Mouse (Mus musculus): ENCODE measurements around the gene Cdkn2d.
"Not testable (repeated sequence)": the region's sequence is repeated elsewhere in the genome, so short reads cannot be mapped to it uniquely, and the experiment has no call there.

The Cdkn2d gene

DNA sequence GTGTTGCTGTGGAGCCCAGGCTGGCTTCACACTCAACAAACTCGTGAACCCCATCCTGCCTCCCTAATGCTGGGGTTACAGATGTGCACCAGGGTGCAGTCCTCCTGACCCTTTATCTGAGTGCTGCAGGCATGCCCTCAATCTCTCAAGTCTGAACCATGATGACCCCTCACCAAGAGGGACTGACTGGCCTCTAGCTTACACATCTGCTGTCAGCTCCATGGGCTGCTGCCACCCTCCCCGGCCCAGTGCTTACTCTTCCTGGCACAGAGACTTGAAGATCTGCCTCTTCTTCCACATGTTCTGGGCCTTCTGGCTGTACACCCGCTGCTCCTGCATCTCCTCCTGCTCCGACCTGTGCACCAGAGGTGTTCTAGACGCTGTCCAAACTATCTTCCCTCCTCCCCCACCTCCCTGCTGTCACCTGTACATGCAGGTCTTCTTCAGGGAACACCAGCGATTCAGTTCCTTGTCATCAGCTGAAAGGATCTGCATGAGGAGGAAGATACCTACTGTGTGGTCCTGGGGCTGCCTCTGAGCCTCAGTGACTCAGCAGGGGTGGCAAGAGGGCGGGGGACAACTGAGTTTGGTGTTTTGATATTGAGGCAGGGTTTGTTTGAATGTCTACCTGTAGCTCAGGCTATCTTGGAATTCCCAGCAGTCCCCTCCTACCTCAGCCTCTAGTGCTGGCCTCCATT is 16.0 kb downstream of the Cdkn2d start:
- no peak for DNase-seq (ENCODE audit: low read depth)

DNA sequence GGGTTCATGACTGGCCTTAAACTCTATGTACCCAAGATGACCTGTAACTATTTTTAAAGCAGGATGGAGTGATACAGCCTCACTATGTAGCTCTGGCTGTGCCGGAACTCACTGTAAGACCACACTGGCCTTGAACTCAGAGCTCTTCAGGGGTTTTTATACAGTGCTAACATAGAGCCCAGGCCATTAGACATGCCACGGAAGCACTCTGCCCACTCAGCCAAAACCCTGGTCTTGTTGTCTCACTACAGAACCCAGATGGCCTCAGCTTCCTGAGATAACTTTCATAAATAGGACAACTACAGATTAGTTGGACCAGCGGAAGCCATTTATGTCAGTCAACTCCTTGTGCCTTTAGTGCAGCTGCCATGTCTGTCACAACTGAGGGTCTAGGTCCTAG is 16.9 kb downstream of the Cdkn2d start:
- DNase-seq (ENCODE audit: low read depth) = no peak

DNA sequence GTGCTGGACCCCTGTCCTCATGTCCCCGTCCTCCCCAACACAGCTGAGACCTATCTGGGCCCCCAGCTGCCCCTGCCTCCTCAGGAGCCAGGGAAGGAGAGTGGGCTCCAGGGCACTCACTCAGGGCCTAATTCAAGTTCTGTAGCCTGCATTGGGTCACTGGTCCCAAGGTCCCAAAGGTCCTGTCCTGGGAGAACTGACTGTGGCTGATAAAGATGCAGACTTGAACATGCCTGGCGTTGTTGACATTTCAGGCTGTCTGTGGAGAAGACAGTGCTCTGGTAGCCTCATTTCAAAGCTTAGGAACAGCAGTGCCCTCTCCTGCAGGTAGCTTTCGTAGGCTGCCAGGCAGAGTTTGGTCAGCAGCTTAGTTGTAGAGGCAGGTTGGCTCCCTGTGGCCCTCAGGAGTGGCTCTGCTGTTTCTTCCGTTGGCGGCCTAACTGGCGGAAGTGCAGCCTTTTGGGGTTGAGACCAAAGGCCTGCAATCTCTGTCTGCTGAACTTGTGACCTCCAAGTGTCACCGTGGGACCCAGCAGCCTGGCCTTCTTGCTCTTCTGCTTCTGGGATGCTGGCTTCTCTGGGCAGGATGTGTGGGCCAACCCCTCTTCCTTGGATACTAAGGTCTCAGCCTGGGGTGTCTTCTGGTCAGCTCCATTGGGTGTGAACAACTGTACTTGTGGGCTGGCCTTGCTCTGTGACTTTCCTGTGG is 17.5 kb downstream of the Cdkn2d start:
- DNase-seq (ENCODE audit: low read depth) = no peak

DNA sequence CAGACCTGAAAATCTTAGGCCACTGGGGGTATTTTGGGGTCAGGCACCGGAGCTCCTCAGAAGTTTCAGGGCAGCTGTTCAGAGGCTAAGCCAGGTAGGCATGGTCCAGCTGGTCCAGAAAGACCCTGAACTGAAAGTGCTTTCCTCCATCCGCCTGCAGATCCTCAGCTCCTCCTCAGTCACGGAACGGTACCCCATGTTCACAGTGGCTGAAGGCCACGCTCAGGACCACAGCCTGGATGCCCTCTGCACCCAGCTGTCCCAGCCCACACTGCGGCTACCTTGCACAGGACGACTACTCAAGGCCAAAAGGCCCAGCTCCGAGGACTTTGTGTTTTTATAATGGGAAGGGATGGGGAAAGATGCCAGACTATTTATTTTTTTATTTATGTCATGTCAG is 18.1 kb downstream of the Cdkn2d start:
- no peak for DNase-seq (ENCODE audit: low read depth)

DNA sequence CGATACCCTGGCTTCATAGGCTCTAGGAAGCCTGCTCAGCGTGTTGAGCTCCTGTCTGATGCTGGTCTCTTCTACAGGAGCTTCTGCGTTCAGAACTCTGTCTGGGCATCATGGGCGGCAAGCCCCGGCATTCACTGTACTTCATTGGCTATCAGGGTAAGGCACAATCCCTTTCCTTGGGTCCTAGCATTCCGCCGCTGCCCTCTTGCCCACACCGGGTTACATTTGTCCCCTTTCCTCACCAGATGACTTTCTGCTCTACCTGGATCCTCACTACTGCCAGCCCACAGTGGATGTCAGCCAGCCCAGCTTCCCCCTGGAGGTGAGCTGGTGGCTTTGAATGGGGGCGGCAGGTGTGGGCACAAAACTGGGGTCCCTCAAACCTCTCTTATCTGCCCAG is 18.8 kb downstream of the Cdkn2d start:
- no peak for DNase-seq (ENCODE audit: low read depth)

DNA sequence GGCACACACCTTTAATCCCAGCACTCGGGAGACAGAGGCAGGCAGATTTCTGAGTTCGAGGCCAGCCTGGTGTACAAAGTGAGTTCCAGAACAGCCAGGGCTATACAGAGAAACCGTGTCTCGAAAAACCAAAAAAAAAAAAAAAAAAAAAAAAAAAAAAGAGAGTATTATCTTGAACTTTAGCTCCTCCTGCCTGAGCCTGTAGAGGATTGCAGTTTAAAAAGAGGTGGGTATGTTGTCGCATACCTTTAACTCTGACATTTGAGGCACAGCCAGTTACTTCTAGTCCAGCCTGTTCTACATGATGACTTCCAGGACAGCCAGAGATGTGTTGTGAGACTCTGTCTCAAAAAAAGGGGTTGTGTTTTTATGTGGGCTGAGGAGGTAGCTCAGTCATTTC is 21.6 kb downstream of the Cdkn2d start:
- not testable (repeated sequence) for DNase-seq (ENCODE audit: low read depth)

DNA sequence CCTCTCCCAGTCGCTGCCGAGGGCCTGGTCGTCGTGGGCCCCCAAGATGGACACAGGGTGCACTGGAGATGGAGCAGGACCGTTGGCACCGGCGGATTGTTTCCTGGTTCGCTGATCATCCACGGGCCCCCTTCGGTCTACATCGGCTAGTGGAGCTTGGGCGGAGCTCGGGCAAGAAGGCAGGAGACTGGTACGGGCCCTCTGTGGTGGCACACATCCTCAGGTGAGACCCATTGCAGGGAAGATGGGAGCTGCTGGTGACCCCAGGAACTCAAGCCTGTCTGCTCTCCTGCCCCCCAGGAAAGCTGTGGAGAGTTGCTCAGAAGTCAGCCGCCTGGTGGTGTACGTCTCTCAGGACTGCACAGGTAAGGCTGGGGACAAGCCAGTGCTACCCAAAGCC is 22.9 kb downstream of the Cdkn2d start:
- no peak for DNase-seq (ENCODE audit: low read depth)

DNA sequence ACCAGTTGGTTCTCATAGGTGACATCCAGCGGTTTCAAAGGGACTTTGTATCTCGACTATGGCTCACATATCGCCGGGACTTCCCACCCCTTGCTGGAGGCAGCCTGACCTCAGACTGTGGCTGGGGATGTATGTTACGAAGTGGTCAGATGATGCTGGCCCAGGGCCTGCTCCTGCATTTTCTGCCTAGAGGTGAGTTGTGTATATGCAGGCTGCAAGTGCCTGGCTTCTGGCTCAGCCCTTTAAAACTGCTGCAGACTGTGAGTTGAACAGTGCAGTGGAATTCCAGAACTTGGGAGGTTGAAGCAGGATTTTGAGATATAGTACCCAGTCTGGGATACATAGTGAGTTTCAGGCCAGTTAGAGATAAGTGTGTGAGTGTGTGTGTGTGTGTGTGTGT is 24.3 kb downstream of the Cdkn2d start:
- DNase-seq (ENCODE audit: low read depth) = no peak

DNA sequence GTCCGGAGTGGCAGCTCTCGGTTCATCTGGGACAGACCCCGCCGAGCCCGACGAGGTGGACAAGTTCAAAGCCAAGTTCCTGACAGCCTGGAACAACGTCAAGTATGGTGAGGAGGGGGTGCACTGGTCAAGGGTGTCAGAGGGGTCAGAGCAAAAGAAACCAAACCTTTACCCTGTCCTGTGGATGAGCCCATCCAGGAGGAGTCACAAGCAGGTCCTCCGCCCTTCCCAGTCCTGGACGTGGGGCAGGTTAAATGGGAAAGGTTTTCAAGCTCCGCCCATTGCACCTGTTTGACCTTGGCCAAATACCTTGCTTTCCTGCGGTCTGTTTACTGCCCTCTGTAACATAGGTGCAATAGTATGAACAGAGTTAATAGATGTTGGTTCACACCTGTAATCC is 25.6 kb downstream of the Cdkn2d start:
- DNase-seq (ENCODE audit: low read depth) = no peak

DNA sequence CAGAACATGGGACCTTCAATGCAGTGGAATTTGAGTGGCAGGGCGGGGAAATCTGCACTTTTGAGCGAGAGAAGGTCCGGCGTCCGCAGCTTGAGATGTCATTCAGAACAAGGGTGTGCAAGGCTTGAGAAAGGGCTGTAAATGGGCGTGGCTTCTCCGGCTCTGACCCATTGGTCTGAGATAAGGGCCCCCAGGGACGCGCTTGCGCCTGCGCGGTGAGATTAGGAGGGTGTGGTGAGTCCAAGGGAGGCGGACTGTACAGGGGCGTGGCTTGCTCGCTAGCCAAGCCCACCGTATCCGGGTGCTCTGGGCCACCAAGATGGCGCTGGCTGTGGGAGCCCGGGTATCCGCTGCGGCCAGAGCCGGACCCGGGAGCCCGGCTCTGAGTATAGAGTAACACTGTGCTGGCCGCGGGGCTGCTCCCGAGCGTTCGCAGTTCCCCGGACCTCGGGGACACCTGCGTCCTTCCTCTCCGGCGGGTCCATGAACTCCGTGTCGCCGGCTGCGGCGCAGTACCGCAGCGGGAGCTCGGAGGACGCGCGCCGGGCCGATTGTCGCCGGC is 26.1 kb downstream of the Cdkn2d start, which contains the start of gene Atg4d:
Gene Atg4d, plus strand, starts transcription at position 294 of the 562 bp plus-strand sequence.
- peak; percentile 91 for DNase-seq (ENCODE audit: low read depth)

DNA sequence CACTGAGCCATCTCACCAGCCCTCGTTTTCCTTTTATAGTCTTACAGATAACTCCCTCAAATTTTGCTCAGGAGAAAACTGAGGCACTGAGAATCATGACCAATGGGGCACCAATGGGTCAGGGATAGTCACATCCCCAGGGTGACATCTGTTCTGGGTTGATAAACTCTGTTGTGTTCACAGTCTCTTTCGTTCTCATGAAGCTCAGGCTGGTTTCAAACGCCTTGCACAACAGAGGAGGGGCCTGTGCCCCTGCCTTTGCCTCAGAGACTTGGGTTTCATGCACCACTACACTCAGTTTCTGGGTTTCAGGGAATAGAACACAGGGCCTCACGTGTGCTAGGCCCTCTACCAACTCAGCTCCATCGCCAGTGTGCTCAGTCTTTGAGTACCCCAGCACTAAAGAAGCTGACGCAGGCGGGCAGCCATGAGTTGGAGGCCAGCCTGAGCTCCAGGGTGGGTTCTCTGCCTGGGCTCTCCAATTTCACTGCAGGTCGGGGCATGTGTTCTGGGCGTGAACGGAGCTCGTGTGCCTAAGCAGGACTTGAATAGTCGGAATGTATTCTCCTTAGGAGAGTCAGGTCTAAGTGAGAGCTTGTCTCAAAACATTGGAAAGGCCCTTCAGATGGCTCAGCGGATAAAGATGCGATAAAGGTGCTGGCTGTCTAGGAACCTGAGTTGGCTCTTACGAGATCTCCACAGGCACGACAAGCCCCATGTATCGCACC is 26.8 kb downstream of the Cdkn2d start:
- DNase-seq (ENCODE audit: low read depth) = no peak

DNA sequence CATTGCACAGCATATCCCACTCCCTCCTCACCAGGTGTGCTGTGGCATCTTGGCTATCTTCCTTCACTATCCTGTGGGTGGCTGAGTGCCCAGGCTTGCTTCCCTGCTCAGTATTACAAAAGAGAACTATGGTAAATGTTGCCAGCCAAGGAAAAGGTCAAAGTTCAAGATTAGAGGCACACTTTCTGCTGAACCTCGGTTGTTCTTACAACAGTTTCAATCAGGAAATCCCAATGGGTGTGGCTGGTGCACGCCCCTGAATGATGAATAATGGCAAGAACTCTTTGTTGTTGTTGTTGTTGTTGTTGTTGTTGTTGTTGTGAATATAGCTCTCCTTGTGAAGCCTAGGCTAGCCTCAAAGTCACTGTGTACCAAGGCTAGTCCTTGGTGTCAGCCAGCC is 29.4 kb downstream of the Cdkn2d start:
- no peak for DNase-seq (ENCODE audit: low read depth)

DNA sequence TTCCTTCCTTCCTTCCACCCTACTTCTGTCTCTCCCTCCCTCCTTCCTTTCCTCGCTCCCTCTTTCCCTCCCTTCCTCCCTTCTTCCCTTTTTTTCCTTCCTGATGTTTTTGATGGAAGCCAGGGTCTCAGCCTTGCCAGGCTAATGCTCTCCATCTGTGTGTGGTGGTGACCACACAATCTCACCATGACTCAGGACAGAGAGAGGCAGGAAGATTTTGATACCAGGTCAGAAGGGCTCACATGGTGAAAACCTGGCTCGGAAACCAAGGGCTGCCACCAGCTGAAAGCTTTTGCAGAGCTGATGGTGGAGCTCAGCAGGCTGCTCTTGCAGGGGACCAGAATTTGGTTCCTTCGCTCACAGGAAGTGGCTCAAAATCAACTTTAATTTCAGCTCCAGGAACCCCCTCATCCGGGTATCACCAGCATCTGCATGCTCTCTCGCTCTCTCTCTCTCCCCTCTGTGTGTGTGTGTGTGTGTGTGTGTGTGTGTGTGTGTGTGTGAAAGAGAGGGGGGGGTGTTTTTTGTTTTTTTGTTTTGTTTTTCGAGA is 30.6 kb downstream of the Cdkn2d start:
- peak; percentile 60 for DNase-seq (ENCODE audit: low read depth)

DNA sequence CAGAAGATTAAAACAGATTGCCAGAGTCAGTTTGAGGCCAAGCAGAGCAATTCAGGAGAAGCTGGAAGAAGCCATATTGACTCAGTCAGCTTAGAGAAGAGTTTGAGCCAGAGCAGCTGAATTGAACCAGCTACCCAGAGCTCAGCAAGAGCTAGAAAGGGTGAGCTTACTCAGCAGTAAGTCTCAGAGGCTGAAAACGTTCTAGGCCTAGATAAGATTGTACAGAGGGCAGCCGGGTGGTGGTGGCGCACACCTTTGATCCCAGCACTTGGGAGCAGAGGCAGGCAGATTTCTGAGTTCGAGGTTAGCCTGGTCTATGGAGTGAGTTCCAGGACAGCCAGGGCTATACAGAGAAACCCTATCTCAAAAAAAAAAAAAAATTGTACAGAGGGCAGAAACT is 34.9 kb downstream of the Cdkn2d start:
- DNase-seq (ENCODE audit: low read depth) = not testable (repeated sequence)

DNA sequence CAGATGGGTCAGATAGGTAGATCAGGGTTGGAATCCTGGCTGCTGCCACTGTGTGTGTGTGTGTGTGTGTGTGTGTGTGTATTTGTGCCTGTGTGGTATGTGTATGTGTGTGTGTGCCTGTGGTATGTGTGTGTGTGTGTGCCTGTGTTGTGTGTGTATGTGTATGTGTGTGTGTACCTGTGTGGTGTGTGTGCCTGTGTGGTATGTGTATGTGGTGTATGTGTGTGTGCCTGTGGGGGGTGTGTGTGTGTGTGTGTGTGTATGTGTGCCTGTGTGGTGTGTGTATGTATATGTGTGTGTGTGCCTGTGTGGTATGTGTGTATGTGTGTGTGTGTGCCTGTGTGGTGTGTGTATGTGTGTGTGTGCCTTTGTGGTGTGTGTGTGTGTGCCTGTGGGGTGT is 36.5 kb downstream of the Cdkn2d start:
- DNase-seq (ENCODE audit: low read depth) = no peak

DNA sequence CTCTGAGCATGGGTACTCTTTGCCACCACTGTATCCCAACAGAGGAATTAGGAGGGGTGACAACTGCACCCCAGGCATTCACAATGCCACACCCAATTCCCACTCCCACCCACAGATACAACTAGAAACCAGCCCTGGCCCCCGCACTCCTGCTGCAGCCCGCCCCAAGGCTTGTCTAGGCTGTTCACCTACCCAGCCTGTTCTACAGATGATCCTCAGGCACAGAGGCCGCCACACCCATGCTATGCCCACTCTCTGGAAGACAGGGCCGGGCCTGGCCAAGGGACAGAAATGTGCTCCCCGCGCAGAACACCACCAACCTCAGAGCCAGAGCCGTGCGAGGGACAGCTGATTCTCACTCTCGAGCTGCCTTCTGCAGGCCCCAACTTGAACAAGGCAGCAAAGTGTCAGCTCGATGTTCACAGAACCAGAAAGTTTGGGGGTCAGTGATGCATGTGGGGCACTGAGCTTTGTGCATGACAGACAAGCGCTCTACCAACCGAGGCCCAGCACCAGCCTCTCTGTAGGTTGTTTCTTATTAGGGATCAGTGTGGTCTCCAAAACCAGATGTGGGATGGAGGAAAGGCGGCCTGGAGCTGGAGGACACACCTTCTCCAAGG is 40.0 kb downstream of the Cdkn2d start:
- DNase-seq (ENCODE audit: low read depth) = no peak

DNA sequence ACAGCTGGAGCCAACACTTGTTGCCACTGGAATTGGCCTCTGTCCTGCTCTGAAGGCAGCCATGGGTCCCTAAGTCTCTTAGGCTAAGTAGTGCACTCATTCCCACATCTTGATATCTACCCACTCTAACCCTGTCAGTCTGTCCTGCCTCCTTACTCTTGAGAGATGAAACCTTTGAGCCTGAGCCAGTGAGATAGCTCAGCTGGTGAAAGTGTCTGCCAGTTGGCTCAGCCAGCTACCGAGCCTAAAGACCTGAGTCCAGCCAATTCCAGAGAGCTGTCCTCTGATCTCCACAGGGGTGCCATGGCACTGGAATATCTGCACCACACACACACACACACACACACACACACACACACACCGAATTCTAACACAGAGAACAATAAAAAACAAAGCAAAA is 40.7 kb downstream of the Cdkn2d start:
- no peak for DNase-seq (ENCODE audit: low read depth)

DNA sequence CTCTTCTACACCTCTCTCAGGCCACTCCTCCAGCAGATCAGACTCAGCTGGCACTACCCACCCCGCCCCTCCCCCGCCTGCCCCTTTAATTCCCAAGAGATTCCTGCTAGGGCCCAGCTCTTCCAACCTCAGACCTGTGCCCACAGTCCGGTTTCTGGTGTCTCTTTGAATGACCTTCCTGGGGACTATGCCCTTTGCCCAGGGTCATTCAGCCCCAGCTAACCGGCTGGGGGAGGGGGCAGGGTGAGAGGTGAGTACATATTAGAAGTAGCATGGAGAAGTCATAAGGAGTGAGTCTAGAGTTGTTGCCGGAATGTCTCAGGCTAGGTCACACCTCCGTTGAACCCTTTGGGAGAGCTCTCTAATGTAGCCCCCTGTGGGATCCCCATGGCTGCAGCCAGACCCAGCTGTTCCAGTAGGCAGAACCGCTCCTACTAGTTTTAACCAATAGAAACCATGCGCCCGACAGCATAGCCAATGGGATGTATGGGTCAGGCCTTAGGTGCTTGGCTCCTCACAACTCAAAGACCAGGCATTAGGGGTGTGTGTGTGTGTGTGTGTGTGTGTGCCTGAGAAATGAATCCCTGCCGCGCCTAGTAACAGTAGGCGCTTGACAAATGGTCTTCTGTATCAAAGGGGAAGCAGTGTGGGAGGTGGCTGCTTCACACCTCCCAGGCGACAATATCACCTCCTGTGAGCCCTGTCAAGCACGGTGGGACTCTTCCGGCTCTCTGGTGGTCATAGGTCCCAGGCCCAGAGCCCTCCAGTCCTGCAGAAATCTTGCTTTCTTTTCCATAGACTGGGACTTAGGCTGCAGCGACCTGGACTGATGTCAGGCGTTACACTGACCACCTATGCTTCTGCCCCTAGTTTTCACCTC is 41.3 kb downstream of the Cdkn2d start:
- no peak for DNase-seq (ENCODE audit: low read depth)

DNA sequence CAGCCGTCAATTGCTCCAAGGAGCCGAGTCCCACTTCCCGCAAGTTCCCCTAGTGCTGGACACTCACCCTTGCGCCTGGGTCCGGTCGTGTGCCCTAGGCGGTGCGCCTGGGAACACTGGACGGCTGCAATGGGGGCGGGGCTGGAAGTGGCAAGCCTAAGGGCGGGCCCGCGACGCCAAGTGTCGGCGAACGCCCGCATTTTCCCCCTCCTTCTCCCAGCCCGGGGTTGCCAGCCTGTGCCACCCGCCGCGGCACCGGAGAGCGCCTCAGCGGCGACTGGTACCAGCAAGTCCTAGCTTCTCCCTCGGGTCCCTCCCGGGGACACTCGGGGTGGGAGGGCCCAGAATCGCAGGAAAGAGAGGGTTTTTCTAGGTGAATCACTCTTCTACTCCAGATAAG is 42.9 kb downstream of the Cdkn2d start, which contains the start of gene S1pr5:
Gene S1pr5, minus strand, starts transcription at position 118 of the 400 bp plus-strand sequence.
- DNase-seq (ENCODE audit: low read depth) = no peak

DNA sequence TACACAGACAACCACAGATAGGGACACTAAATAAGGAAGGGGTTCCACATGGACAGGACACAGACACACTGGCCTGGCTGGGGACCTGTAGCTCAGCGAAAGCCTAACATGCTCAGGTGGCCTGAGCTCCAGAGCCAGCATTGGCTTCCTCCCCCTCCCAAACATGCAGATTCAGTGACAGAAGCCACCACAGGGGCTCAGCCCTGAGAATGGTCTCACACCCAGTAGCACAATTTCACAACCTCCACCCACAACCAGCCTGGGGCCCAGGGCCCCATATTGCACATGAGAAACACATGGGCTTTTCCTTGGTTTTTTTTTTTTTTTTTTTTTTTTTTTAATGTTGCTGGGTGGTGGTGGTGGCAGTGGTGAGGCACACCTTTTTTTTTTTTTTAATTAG is 44.9 kb downstream of the Cdkn2d start:
- no peak for DNase-seq (ENCODE audit: low read depth)

DNA sequence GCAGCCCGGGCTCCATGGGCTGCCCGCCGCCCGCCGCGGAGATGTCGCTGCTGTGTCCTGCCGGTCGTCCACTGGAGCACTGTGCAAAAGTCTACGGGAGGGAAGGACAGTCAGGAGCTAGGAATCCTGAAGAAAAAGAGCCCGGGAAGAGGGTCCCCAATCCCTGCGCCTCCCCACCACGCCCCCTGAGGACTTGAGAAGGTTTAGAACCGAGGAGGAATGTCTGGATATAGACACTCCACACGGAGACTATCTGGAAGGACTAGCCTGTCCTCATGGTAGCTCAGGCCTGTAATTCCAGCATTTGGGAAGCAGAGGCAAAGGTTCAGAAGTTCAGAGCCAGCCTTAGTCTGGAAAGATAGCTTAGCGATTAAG is 46.1 kb downstream of the Cdkn2d start:
- DNase-seq (ENCODE audit: low read depth) = peak; percentile 10
